ENCODE assay signal across 32 mouse cellular contexts in the genomic region with DNA sequence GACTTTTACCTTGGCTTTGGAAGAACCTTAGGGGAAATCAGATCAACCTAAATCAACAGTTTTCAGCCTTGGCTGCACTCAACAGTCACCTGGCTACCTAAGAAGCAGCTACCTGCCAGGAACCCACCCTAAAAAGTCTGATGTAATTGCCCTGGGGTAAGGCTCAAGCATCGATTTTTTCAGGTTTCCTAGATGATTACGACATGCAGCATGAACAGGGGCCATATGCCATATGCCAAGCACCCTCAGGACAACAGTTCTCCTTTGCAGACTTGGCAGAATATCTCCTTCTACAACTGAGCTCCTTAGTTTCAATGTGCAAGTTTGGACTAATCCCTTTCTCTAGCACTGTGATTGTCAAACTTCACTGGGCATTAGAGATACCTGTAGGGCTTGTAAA.
"Had no signal": no experiment of that assay in that cellular context is flagged by ENCODE, and none has a peak within 500 bp of the region (broad histone marks: within the 10 kb centered on the region; RNA-seq: fewer than 3 reads in every experiment).

No protein-coding gene starts in this region.

- H3K27me3 ChIP-seq: limb, embryonic 12.5 days; limb, embryonic 13.5 days; limb, embryonic 15.5 days; liver, embryonic 12.5 days; liver, embryonic 13.5 days; liver, embryonic 15.5 days; lung, embryonic 15.5 days; megakaryocyte, embryonic 14.5 days; midbrain, embryonic 12.5 days; midbrain, embryonic 13.5 days; midbrain, embryonic 15.5 days; neural tube, embryonic 12.5 days; neural tube, embryonic 13.5 days had no signal

- ATAC-seq: liver, embryonic 12.5 days; lung, postnatal 0 days; midbrain, embryonic 13.5 days; midbrain, embryonic 15.5 days; midbrain, embryonic 16.5 days had no signal

- H3K4me3 ChIP-seq: limb, embryonic 10.5 days; limb, embryonic 12.5 days; limb, embryonic 13.5 days; limb, embryonic 15.5 days; liver, embryonic 12.5 days; liver, embryonic 13.5 days; liver, embryonic 15.5 days; lung, embryonic 15.5 days; megakaryocyte, embryonic 14.5 days; midbrain, embryonic 10.5 days; midbrain, embryonic 12.5 days; midbrain, embryonic 13.5 days; midbrain, embryonic 15.5 days; myocyte; neural tube, embryonic 12.5 days; neural tube, embryonic 13.5 days had no signal

- H3K4me1 ChIP-seq: limb, embryonic 10.5 days; limb, embryonic 12.5 days; limb, embryonic 15.5 days; liver, embryonic 12.5 days; liver, embryonic 13.5 days; liver, embryonic 15.5 days; midbrain, embryonic 10.5 days; midbrain, embryonic 12.5 days; midbrain, embryonic 13.5 days; midbrain, embryonic 15.5 days; neural tube, embryonic 12.5 days; neural tube, embryonic 13.5 days had no signal

- H3K27ac ChIP-seq: limb, embryonic 10.5 days; limb, embryonic 12.5 days; limb, embryonic 13.5 days; limb, embryonic 15.5 days; liver, embryonic 12.5 days; liver, embryonic 13.5 days; liver, embryonic 14.5 days; liver, embryonic 15.5 days; lung, embryonic 15.5 days; macrophage; midbrain, embryonic 10.5 days; midbrain, embryonic 12.5 days; midbrain, embryonic 13.5 days; midbrain, embryonic 15.5 days; neural tube, embryonic 12.5 days; neural tube, embryonic 13.5 days had no signal

- H3K4me2 ChIP-seq: limb, embryonic 12.5 days; limb, embryonic 13.5 days; limb, embryonic 15.5 days; liver, embryonic 11.5 days; liver, embryonic 12.5 days; liver, embryonic 13.5 days; liver, embryonic 15.5 days; lung, embryonic 14.5 days; lung, embryonic 15.5 days; midbrain, embryonic 11.5 days; midbrain, embryonic 12.5 days; midbrain, embryonic 13.5 days; midbrain, embryonic 15.5 days; neural tube, embryonic 12.5 days; neural tube, embryonic 13.5 days had no signal

- H3K9me3 ChIP-seq: limb, embryonic 10.5 days; limb, embryonic 12.5 days; limb, embryonic 13.5 days; limb, embryonic 15.5 days; liver, embryonic 12.5 days; liver, embryonic 13.5 days; liver, embryonic 15.5 days; lung, embryonic 15.5 days; megakaryocyte, embryonic 14.5 days; midbrain, embryonic 10.5 days; midbrain, embryonic 12.5 days; midbrain, embryonic 13.5 days; midbrain, embryonic 15.5 days; neural tube, embryonic 12.5 days; neural tube, embryonic 13.5 days had no signal

- H3K36me3 ChIP-seq: limb, embryonic 10.5 days; limb, embryonic 12.5 days; limb, embryonic 13.5 days; limb, embryonic 15.5 days; liver, embryonic 12.5 days; liver, embryonic 13.5 days; liver, embryonic 15.5 days; lung, embryonic 15.5 days; midbrain, embryonic 10.5 days; midbrain, embryonic 12.5 days; midbrain, embryonic 13.5 days; midbrain, embryonic 15.5 days; neural tube, embryonic 12.5 days; neural tube, embryonic 13.5 days had no signal

- H3K9ac ChIP-seq: limb, embryonic 12.5 days; limb, embryonic 13.5 days; limb, embryonic 15.5 days; liver, embryonic 12.5 days; liver, embryonic 13.5 days; liver, embryonic 14.5 days; liver, embryonic 15.5 days; lung, embryonic 14.5 days; lung, embryonic 15.5 days; midbrain, embryonic 12.5 days; midbrain, embryonic 13.5 days; midbrain, embryonic 15.5 days; neural tube, embryonic 12.5 days; neural tube, embryonic 13.5 days had no signal

- DNase-seq: left cerebral cortex, postnatal 4 days; liver; liver, embryonic 13.5 days; lung, adult 18-20 months; lung, adult 2 months; lung, embryonic 14.5 days; lung, postnatal 10 days; lung, postnatal 14 days; lung, postnatal 36 days; lung, postnatal 4 days; midbrain, embryonic 14.5 days had no signal
